Mouse (Mus musculus) heart, embryonic 11.5 days (tissue): ENCODE measurements around the gene Sqstm1. TPM values are rescaled to one million over a fixed set of nuclear protein-coding genes. Genes with fewer than 3 reads are reported as not detected.

ENCODE experiments used
- ATAC-seq: fragments of 200-750 bp; cut with Nextera tagmentation; replicated peaks from 2 replicates; pipeline ENCODE4 v1.8.0; 2017; ENCODE audit warnings: moderate library complexity; ENCODE audit not compliant: insufficient number of reproducible peaks, low FRiP score, low TSS enrichment
- H3K27ac ChIP-seq: fragments of 300-500 bp; sonication (generic); 2 replicates; pipeline ENCODE4 v1.5.1; 2014; ENCODE audit warnings: mild to moderate bottlenecking, low read depth, low read length
- H3K27me3 ChIP-seq: fragments of 300-500 bp; sonication (generic); 2 replicates; pipeline ENCODE4 v1.6.1; 2014; ENCODE audit warnings: mild to moderate bottlenecking, low read length, mixed read lengths; ENCODE audit not compliant: control insufficient read depth, insufficient read depth
- H3K36me3 ChIP-seq: fragments of 300-500 bp; sonication (generic); 2 replicates; pipeline ENCODE4 v1.6.1; 2014; ENCODE audit warnings: mild to moderate bottlenecking, low read length, moderate library complexity, mixed read lengths; ENCODE audit not compliant: control insufficient read depth, insufficient read depth
- H3K4me1 ChIP-seq: fragments of 300-500 bp; sonication (generic); 2 replicates; pipeline ENCODE4 v1.6.1; 2014; ENCODE audit warnings: low read length; ENCODE audit not compliant: control insufficient read depth, insufficient read depth
- H3K4me2 ChIP-seq: fragments of 300-500 bp; sonication (generic); 2 replicates; pipeline ENCODE4 v1.6.1; 2014; ENCODE audit warnings: mild to moderate bottlenecking, moderate library complexity
- H3K4me3 ChIP-seq: fragments of 300-500 bp; sonication (generic); 2 replicates; pipeline ENCODE4 v1.5.1; 2014; ENCODE audit warnings: low read depth, low read length
- H3K9ac ChIP-seq: fragments of 300-500 bp; sonication (generic); 2 replicates; pipeline ENCODE4 v1.6.1; 2014; ENCODE audit warnings: mild to moderate bottlenecking, low read depth, low read length, moderate library complexity
- H3K9me3 ChIP-seq: fragments of 300-500 bp; sonication (generic); replicated peaks from 2 replicates; pipeline ENCODE4 v1.6.1; 2016; ENCODE audit warnings: low read length; ENCODE audit not compliant: control insufficient read depth
- WGBS: fragments of 180-500 bp; shearing (Covaris S2); extraction: QIAGEN DNeasy Blood & Tissue Kit; methylation state at CpG from one replicate; pipeline ENCODE4 v1.1.7; 2014; ENCODE audit not compliant: insufficient replicate concordance; 5-methylcytosine and 5-hydroxymethylcytosine counted together
- polyA plus RNA-seq: library from polyadenylated mRNA; unstranded; fragments of >200 nt; fragmentation: Nextera tagmentation; extraction: Ambion mirVana; gene quantifications from 2 replicates; pipeline ENCODE4 v1.2.1, GENCODE M21; 2014

The Sqstm1 gene
- polyA plus RNA-seq, 1 experiment from 2014 or later = 159 TPM

GRCm38 (mm10) chr11:50194793-50195192 lies 15.8 kb downstream of the Sqstm1 start:
- H3K36me3 ChIP-seq = peaks cover 13% of the 10 kb centered on the region
- no peaks in the 10 kb centered on the region for H3K27me3 ChIP-seq
- WGBS = 66% methylated on average over 4 of the region's 4 CpGs
- H3K4me1 ChIP-seq = no peaks in the 10 kb centered on the region
- no peak for ATAC-seq
- H3K27ac ChIP-seq = no peak overlapping the region
- no peaks in the 10 kb centered on the region for H3K9me3 ChIP-seq
- no peak overlapping the region for H3K4me2 ChIP-seq
- H3K9ac ChIP-seq = no peak overlapping the region
- H3K4me3 ChIP-seq = no peak overlapping the region

- Histone ChIP-seq H3K4me2 (no peak overlapping the region), H3K27ac (no peak overlapping the region), H3K4me3 (no peak overlapping the region), H3K9me3 (no peaks in the 10 kb centered on the region), H3K9ac (no peak overlapping the region), H3K27me3 (no peaks in the 10 kb centered on the region), H3K4me1 (no peaks in the 10 kb centered on the region), H3K36me3 (peaks cover 7% of the 10 kb centered on the region; the same call in 1 of the 2 replicates)
- ATAC-seq = no peak
- 70% methylated on average over 7 of the region's 7 CpGs for WGBS
Observed at GRCm38 (mm10) chr11:50194070-50194469, 16.6 kb downstream of the Sqstm1 start.

GRCm38 (mm10) chr11:50192278-50192677 lies 18.3 kb downstream of the Sqstm1 start:
- H3K36me3 ChIP-seq = no peaks in the 10 kb centered on the region
- H3K4me1 ChIP-seq = no peaks in the 10 kb centered on the region
- no peaks in the 10 kb centered on the region for H3K9me3 ChIP-seq
- no peak overlapping the region for H3K9ac ChIP-seq
- no peak overlapping the region for H3K4me2 ChIP-seq
- H3K27me3 ChIP-seq = no peaks in the 10 kb centered on the region
- no peak overlapping the region for H3K27ac ChIP-seq
- H3K4me3 ChIP-seq = no peak overlapping the region
- 87% methylated on average over 3 of the region's 3 CpGs for WGBS
- ATAC-seq = no peak

GRCm38 (mm10) chr11:50190362-50190761 lies 20.3 kb downstream of the Sqstm1 start:
- no peaks in the 10 kb centered on the region for H3K27me3 ChIP-seq
- no peak overlapping the region for H3K4me2 ChIP-seq
- H3K4me1 ChIP-seq = no peaks in the 10 kb centered on the region
- H3K27ac ChIP-seq = no peak overlapping the region
- H3K36me3 ChIP-seq = no peaks in the 10 kb centered on the region
- WGBS = 65% methylated on average over 4 of the region's 4 CpGs
- no peak for ATAC-seq
- H3K9me3 ChIP-seq = no peaks in the 10 kb centered on the region
- H3K4me3 ChIP-seq = no peak overlapping the region
- no peak overlapping the region for H3K9ac ChIP-seq

- H3K36me3 ChIP-seq = no peaks in the 10 kb centered on the region
- no peak overlapping the region for H3K9ac ChIP-seq
- H3K4me1 ChIP-seq = 0 out of 2 replicates have a peak, but pooled peaks cover 7% of the 10 kb centered on the region
- 73% methylated on average over 7 of the region's 7 CpGs for WGBS
- no peak overlapping the region for H3K27ac ChIP-seq
- no peaks in the 10 kb centered on the region for H3K9me3 ChIP-seq
- ATAC-seq = no peak
- no peak overlapping the region for H3K4me3 ChIP-seq
- no peak overlapping the region for H3K4me2 ChIP-seq
- H3K27me3 ChIP-seq = no peaks in the 10 kb centered on the region
Observed at GRCm38 (mm10) chr11:50188682-50189081, 21.9 kb downstream of the Sqstm1 start.

GRCm38 (mm10) chr11:50184788-50185187 lies 25.8 kb downstream of the Sqstm1 start:
- Histone ChIP-seq H3K36me3 (no peaks in the 10 kb centered on the region), H3K9ac (no peak overlapping the region), H3K4me1 (peaks cover 13% of the 10 kb centered on the region; the same call in 1 of the 2 replicates), H3K4me3 (no peak overlapping the region), H3K27me3 (no peaks in the 10 kb centered on the region), H3K4me2 (no peak overlapping the region), H3K9me3 (no peaks in the 10 kb centered on the region), H3K27ac (no peak overlapping the region)
- 78% methylated on average over 3 of the region's 3 CpGs for WGBS
- no peak for ATAC-seq

- no peaks in the 10 kb centered on the region for H3K27me3 ChIP-seq
- WGBS = 77% methylated on average over 4 of the region's 4 CpGs
- no peak overlapping the region for H3K4me3 ChIP-seq
- H3K27ac ChIP-seq = peak overlapping the region; percentile 17; the same call in 1 of the 2 replicates
- H3K9ac ChIP-seq = peak overlapping the region; percentile 36; the same call in 1 of the 2 replicates
- ATAC-seq = no peak
- H3K9me3 ChIP-seq = no peaks in the 10 kb centered on the region
- H3K4me1 ChIP-seq = peaks cover 22% of the 10 kb centered on the region
- H3K4me2 ChIP-seq = no peak overlapping the region
- H3K36me3 ChIP-seq = no peaks in the 10 kb centered on the region
Observed at GRCm38 (mm10) chr11:50182702-50183101, 27.9 kb downstream of the Sqstm1 start.

- Histone ChIP-seq H3K4me1 (peaks cover 22% of the 10 kb centered on the region), H3K27ac (no peak overlapping the region), H3K27me3 (no peaks in the 10 kb centered on the region), H3K9me3 (no peaks in the 10 kb centered on the region), H3K36me3 (no peaks in the 10 kb centered on the region), H3K4me2 (no peak overlapping the region), H3K4me3 (no peak overlapping the region), H3K9ac (no peak overlapping the region)
- ATAC-seq = no peak
- 70% methylated on average over 6 of the region's 6 CpGs for WGBS
Observed at GRCm38 (mm10) chr11:50180478-50181231, 30.0 kb downstream of the Sqstm1 start.
